Mouse (Mus musculus): ENCODE data around the gene Fignl1.

- no peak for TF ChIP-seq MAX (IDR thresholded peaks at IDR 0.05; ENCODE audit: low read depth)
- no peak for TF ChIP-seq MYOG (IDR thresholded peaks at IDR 0.05; ENCODE audit: control insufficient read depth in 1 of 3, insufficient read depth in 1 of 3, insufficient read length in 2 of 3, low read depth in 2 of 3)
- no peak for TF ChIP-seq TCF12 (IDR thresholded peaks at IDR 0.05; ENCODE audit: insufficient read depth, poor library complexity, severe bottlenecking)
- no peak for TF ChIP-seq POLR2A (IDR thresholded peaks at IDR 0.05; ENCODE audit: insufficient read length, low read depth)
- no peak for TF ChIP-seq CEBPB (IDR thresholded peaks at IDR 0.05; ENCODE audit: insufficient read depth, poor library complexity, severe bottlenecking)
- TF ChIP-seq E2F4 (IDR thresholded peaks at IDR 0.05; ENCODE audit: insufficient read depth), result no peak
- TF ChIP-seq MYOD1 (IDR thresholded peaks at IDR 0.05; ENCODE audit: control insufficient read depth in 1 of 3, insufficient read length in 2 of 3, low read depth in 2 of 3), result no peak
- no peak for TF ChIP-seq POLR2AphosphoS2 (IDR thresholded peaks at IDR 0.05; ENCODE audit: insufficient read length, low read depth)
- TF ChIP-seq USF1 (IDR thresholded peaks at IDR 0.05; ENCODE audit: low read depth), result no peak
- no peak for TF ChIP-seq TCF3 (IDR thresholded peaks at IDR 0.05; ENCODE audit: insufficient read length, low read depth)
Observed at GRCm38 (mm10) chr11:11744222-11744621, 64.5 kb downstream of the Fignl1 start.

All from myocyte (in vitro differentiated cells).